Mouse (Mus musculus) erythroblast, embryonic 14.5 days (primary cell): ENCODE data around the gene Rgs6.

Experiments
- GATA1 ChIP-seq: IDR thresholded peaks from 2 replicates; pipeline ENCODE4 v1.6.1; 2012; ENCODE audit warnings: low read length, inconsistent platforms, mixed read lengths
- TAL1 ChIP-seq: IDR thresholded peaks from 3 replicates; pipeline ENCODE4 v1.6.1; 2012; ENCODE audit warnings: low read length, inconsistent platforms, mixed read lengths

GRCm38 (mm10) chr12:83209461-83209860, 621.4 kb downstream of the Rgs6 start:
- no peak for TF ChIP-seq GATA1
- no peak for TF ChIP-seq TAL1
